Mouse (Mus musculus) E14TG2a.4 (cell line): ENCODE measurements around the gene Eipr1.

Source experiments
- CTCF ChIP-seq: conservative IDR thresholded peaks from 2 replicates; pipeline ENCODE4 v1.5.1; 2014; ENCODE audit warnings: low read length
- NANOG ChIP-seq: IDR thresholded peaks from 2 replicates; pipeline ENCODE4 v1.6.1; 2014; ENCODE audit warnings: borderline replicate concordance, low read length, mixed read lengths

DNA sequence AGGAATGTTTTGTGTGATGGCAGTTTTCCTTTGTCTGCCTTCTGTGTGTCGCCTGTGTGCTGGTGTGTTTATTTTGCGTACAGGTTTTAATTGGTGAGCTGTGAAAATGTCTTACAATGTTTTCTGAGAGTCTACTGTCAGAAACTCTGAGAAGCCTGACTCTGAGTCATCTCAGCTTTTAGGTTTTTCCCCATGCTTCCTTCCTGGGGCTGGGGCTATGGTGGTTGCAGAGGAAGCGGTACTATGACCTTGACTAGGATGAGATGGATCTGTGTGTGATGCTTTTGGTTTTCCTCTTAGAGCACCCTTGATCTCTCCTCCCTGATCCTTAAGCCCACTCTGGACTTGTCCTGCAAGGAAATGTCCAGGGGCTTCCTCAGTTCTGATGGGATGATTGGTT lies 84.1 kb downstream of the Eipr1 start:
- TF ChIP-seq CTCF, result no peak
- no peak for TF ChIP-seq NANOG
